ENCODE assay signal across 8 mouse cellular contexts in the genomic region with DNA sequence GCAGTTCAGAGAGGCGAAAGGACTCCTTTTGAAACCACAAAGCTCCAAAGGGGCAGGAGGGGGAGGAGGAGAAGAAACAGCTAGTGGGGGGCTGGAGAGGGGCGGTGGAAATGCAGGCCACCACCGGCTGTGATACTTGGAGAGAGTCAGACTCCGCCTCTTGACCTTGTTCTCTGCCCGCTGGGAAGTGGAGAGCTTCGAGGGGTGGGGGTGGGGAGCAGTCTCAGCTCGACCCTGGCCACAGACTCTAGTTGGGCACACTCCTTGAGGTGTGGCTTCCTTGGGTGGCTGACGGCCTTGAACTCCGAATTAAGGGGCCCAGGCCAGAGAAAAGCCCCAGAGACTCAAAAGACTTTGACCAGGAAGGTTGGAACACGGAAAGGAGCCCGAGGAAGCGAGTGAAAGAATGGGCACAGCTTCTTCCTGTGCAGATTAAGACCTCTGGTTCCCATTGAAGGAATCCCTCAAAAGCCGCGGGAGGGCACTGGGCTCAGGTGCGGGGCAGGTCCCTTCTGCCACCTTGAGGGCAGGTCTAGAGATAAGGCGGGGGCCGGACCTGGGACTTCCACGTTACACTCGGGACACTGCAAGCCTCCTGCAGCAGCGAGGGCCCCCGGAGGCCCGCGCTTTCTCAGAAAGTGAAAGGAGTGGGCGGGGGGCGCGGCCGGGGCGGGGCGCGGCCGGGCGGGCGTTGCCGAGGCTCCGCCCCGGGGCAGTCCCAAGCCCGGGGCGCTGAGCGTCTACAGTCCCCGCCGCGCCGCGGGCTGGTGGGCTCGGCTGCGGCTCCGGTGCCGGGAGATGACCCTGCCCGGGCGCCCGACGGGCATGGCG. TPM values are rescaled to one million over a fixed set of nuclear protein-coding genes. Genes with fewer than 3 reads are reported as not detected.
DNase-seq lines count a peak whose midpoint lies in the region; ATAC-seq and TF ChIP-seq lines count a peak whose summit lies in the region.

Gene Itpka (plus strand): TSS at position 757 of the 831 bp plus-strand sequence.

- ATAC-seq in forebrain, embryonic 14.5 days = peak; percentile 86
- peak; percentile 65 for ATAC-seq in hindbrain, embryonic 14.5 days (ENCODE audit: low FRiP score)
- ATAC-seq in megakaryocyte, adult 5-6 weeks (ENCODE audit: poor library complexity, severe bottlenecking) = peak; percentile 55
- ATAC-seq in cerebellum, adult (ENCODE audit: insufficient number of reproducible peaks, low FRiP score, low TSS enrichment) = no peak

- peaks cover 5 to 18% of the 10 kb centered on the region in 2 experiments; a peak in 3 of 4 replicates for H3K4me1 ChIP-seq in ES-E14 (ENCODE audit: control insufficient read depth in 2 of 2, insufficient read depth in 2 of 2, low read length in 2 of 2, poor library complexity in 1 of 2)
- H3K4me1 ChIP-seq in forebrain, embryonic 14.5 days (ENCODE audit: control insufficient read depth, insufficient read depth, low read length) = peaks cover 14% of the 10 kb centered on the region; the same call in 1 of the 2 replicates
- peaks cover 20% of the 10 kb centered on the region for H3K4me1 ChIP-seq in hindbrain, embryonic 14.5 days (replicated peaks; ENCODE audit: control insufficient read depth, insufficient read depth, low read length)

- H3K27ac ChIP-seq in ES-E14 (ENCODE audit: insufficient read depth, low read depth, low read length, poor library complexity, severe bottlenecking) = peak within 1 kb of the TSS; percentile 82
- peak within 1 kb of the TSS; percentile 14; the same call in 1 of the 2 replicates for H3K27ac ChIP-seq in forebrain, embryonic 14.5 days (ENCODE audit: low read depth, low read length)
- no peak within 1 kb of the TSS for H3K27ac ChIP-seq in hindbrain, embryonic 14.5 days

- no peaks in the 10 kb centered on the region for H3K9me3 ChIP-seq in ES-E14 (ENCODE audit: control insufficient read depth, insufficient read depth, low read depth, low read length)
- no peaks in the 10 kb centered on the region for H3K9me3 ChIP-seq in forebrain, embryonic 14.5 days (replicated peaks; ENCODE audit: control insufficient read depth, low read length)
- no peaks in the 10 kb centered on the region for H3K9me3 ChIP-seq in hindbrain, embryonic 14.5 days (ENCODE audit: control insufficient read depth, low read length)

- peak within 1 kb of the TSS; percentile 85 to 86 for H3K4me3 ChIP-seq in ES-E14 (ENCODE audit: insufficient read depth in 1 of 2, low read depth in 1 of 2, low read length in 2 of 2, poor library complexity in 1 of 2, severe bottlenecking in 1 of 2)
- peak within 1 kb of the TSS; percentile 56 for H3K4me3 ChIP-seq in forebrain, embryonic 14.5 days (ENCODE audit: low read depth, low read length)
- peak within 1 kb of the TSS; percentile 52 for H3K4me3 ChIP-seq in hindbrain, embryonic 14.5 days (replicated peaks; ENCODE audit: low read length)

- WGBS in forebrain, embryonic 14.5 days = under 1% methylated on average over 49 of the region's 53 CpGs
- WGBS in hindbrain, embryonic 14.5 days = under 1% methylated on average over 46 of the region's 53 CpGs

- peak; percentile 83 for DNase-seq in ES-E14 (ENCODE audit: low read depth, low spot score)
- peak; percentile 84 for DNase-seq in adrenal gland, postnatal 10 days
- peak; percentile 72 for DNase-seq in forebrain, embryonic 14.5 days (ENCODE audit: low spot score)
- DNase-seq in hindbrain, embryonic 14.5 days (ENCODE audit: low spot score) = peak; percentile 50
- peak in 1 of 2 experiments; percentile 61 for DNase-seq in left cerebral cortex, postnatal 10 days (ENCODE audit: extremely low spot score in 1 of 2, low spot score in 2 of 2)
- DNase-seq in right cerebral cortex, postnatal 25 days = peak; percentile 63

- H3K4me2 ChIP-seq in forebrain, embryonic 14.5 days (ENCODE audit: low read length) = peak within 1 kb of the TSS; percentile 99
- H3K4me2 ChIP-seq in hindbrain, embryonic 14.5 days (replicated peaks) = peak within 1 kb of the TSS; percentile 96

- H3K27me3 ChIP-seq in forebrain, embryonic 14.5 days (replicated peaks; ENCODE audit: control insufficient read depth, insufficient read depth, low read length) = peaks cover 43% of the 10 kb centered on the region
- peaks cover 51% of the 10 kb centered on the region for H3K27me3 ChIP-seq in hindbrain, embryonic 14.5 days (ENCODE audit: control insufficient read depth, insufficient read depth, low read length)

- H3K9ac ChIP-seq in ES-E14 (ENCODE audit: insufficient read depth, low read depth, low read length, poor library complexity, severe bottlenecking) = peak within 1 kb of the TSS; percentile 82
- peak within 1 kb of the TSS; percentile 56 for H3K9ac ChIP-seq in forebrain, embryonic 14.5 days (ENCODE audit: low read length)
- peak within 1 kb of the TSS; percentile 52 for H3K9ac ChIP-seq in hindbrain, embryonic 14.5 days

- no peaks in the 10 kb centered on the region for H3K36me3 ChIP-seq in ES-E14 (ENCODE audit: control insufficient read depth, insufficient read depth, low read length, poor library complexity, severe bottlenecking)
- no peaks in the 10 kb centered on the region for H3K36me3 ChIP-seq in forebrain, embryonic 14.5 days (ENCODE audit: control insufficient read depth, insufficient read depth, low read length)
- H3K36me3 ChIP-seq in hindbrain, embryonic 14.5 days (replicated peaks; ENCODE audit: control insufficient read depth, insufficient read depth) = no peaks in the 10 kb centered on the region

- in situ Hi-C loops in ES-E14 (cut with MboI; ENCODE audit: low sequenced_read_pairs in 2 of 2, unreplicated experiment in 2 of 2) = no loop called here

- intact Hi-C loops in left cerebral cortex, postnatal 10 days (cut with DNase I) = no loop called here

TF ChIP-seq in ES-E14, 5 proteins besides CTCF, POLR2A, EP300 and RAD21:
- TF ChIP-seq CHD2 (IDR thresholded peaks at IDR 0.05; ENCODE audit: low read depth, low read length) (peak; percentile 55; the same call in 1 of the 2 replicates), HCFC1 (IDR thresholded peaks at IDR 0.05; ENCODE audit: borderline replicate concordance, insufficient read depth, low read length) (0 out of 2 replicates have a peak, but pooled peaks have one; percentile 33), ZNF384 (IDR thresholded peaks at IDR 0.05; ENCODE audit: low read depth, low read length) (no peak)

RNA-seq across cellular contexts. Expression of gene Itpka, which starts in this region (rescaled TPM):
- 9.2 and 16.4 TPM in 2 replicates for total RNA-seq in ES-E14 (2012; rRNA removed)
- 10 to 100 TPM in 1 of 2 experiments, 1 to 10 TPM in 1; 9.8 to 12.4 TPM for total RNA-seq in adrenal gland, postnatal 10 days (2021)
- polyA plus RNA-seq in forebrain, embryonic 14.5 days (2014; fragmentation: Nextera tagmentation; extraction: Ambion mirVana) = 0.61 and 0.78 TPM in 2 replicates
- 0.31 and 0.33 TPM in 2 replicates for polyA plus RNA-seq in hindbrain, embryonic 14.5 days (2014; fragmentation: Nextera tagmentation; extraction: Ambion mirVana)
- total RNA-seq in left cerebral cortex, postnatal 10 days (2021) = 10 to 100 TPM; 95.0 to 97.9 TPM
- 0.07 and 0.23 TPM in 2 replicates for total RNA-seq in megakaryocyte, adult 5-6 weeks (2015)
- total RNA-seq in megakaryocyte, adult 5-6 weeks (2017) = 0.37 and 1.0 TPM in 2 replicates

Comparison
In these comparisons a context has a peak if more than half of its experiments do, and no peak if none do; other contexts are left out.
1. Peak in DNase-seq, ATAC-seq, H3K4me3 ChIP-seq, H3K27ac ChIP-seq, H3K9ac ChIP-seq and H3K4me2 ChIP-seq in forebrain, embryonic 14.5 days; RNA of the gene not detected or under 1 TPM.
2. Peak in DNase-seq, ATAC-seq, H3K4me3 ChIP-seq, H3K9ac ChIP-seq and H3K4me2 ChIP-seq in hindbrain, embryonic 14.5 days; RNA of the gene not detected or under 1 TPM.